Mouse (Mus musculus): ENCODE measurements around the gene Arhgap27. TPM values are rescaled to one million over a fixed set of nuclear protein-coding genes. Genes with fewer than 3 reads are reported as not detected.
"Not testable (repeated sequence)": the region's sequence is repeated elsewhere in the genome, so short reads cannot be mapped to it uniquely, and the experiment has no call there.

Gene Arhgap27
- polyA plus RNA-seq, 1 experiment, result 8.5 TPM

- H3K9ac ChIP-seq (ENCODE audit: low read depth, poor library complexity, severe bottlenecking), result no peak overlapping the region
- H3K27ac ChIP-seq (ENCODE audit: insufficient read depth, low read length), result no peak overlapping the region
- no peaks in the 10 kb centered on the region for H3K27me3 ChIP-seq (ENCODE audit: control insufficient read depth, insufficient read depth, low read length, poor library complexity, severe bottlenecking)
- no peak for TF ChIP-seq EP300 (IDR thresholded peaks at IDR 0.05; ENCODE audit: insufficient read depth, low read depth, low read length)
- TF ChIP-seq CTCF (IDR thresholded peaks at IDR 0.05; ENCODE audit: low read depth, low read length), result peak; percentile 75
- no peaks in the 10 kb centered on the region for H3K36me3 ChIP-seq (ENCODE audit: control insufficient read depth, insufficient read depth, low read length, poor library complexity, severe bottlenecking)
- no peak overlapping the region for H3K4me3 ChIP-seq (ENCODE audit: low read depth, low read length)
- no peaks in the 10 kb centered on the region for H3K4me1 ChIP-seq (ENCODE audit: control insufficient read depth, insufficient read depth, low read length)
- H3K9me3 ChIP-seq (replicated peaks; ENCODE audit: control insufficient read depth, insufficient read depth, low read length, poor library complexity, severe bottlenecking), result no peaks in the 10 kb centered on the region
Measured at GRCm38 (mm10) chr11:103326950-103327349, 36.5 kb downstream of the Arhgap27 start.

DNA sequence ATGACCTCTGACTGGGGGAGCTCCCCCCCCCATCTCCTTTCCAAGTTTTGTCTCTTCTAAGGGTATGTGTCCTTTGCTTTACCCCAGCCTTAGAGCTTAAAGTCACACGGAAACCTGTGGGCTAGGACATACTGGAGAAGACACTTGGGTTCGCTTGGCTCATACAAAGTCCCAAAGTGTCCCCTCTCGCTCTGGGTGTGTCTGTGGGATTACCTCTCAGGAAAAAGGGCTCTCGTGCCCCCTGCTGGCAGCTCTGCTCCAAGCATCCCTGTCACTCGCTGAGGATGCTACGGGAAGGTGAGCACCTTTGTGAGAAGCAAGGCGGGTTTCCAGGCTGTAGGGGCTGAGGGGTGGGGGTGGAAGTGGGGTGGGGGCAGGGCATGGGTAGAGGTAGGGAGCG, 38.3 kb downstream of the Arhgap27 start:
- no peak overlapping the region for H3K27ac ChIP-seq (ENCODE audit: insufficient read depth, low read length)
- H3K27me3 ChIP-seq (ENCODE audit: control insufficient read depth, insufficient read depth, low read length, poor library complexity, severe bottlenecking), result no peaks in the 10 kb centered on the region

GRCm38 (mm10) chr11:103324723-103325122, 38.8 kb downstream of the Arhgap27 start:
- Histone ChIP-seq H3K36me3 (ENCODE audit: control insufficient read depth, insufficient read depth, low read length, poor library complexity, severe bottlenecking) (no peaks in the 10 kb centered on the region), H3K4me3 (ENCODE audit: low read depth, low read length) (no peak overlapping the region), H3K4me1 (ENCODE audit: control insufficient read depth, insufficient read depth, low read length) (no peaks in the 10 kb centered on the region), H3K9ac (ENCODE audit: low read depth, poor library complexity, severe bottlenecking) (no peak overlapping the region), H3K27ac (ENCODE audit: insufficient read depth, low read length) (no peak overlapping the region), H3K9me3 (replicated peaks; ENCODE audit: control insufficient read depth, insufficient read depth, low read length, poor library complexity, severe bottlenecking) (no peaks in the 10 kb centered on the region), H3K27me3 (ENCODE audit: control insufficient read depth, insufficient read depth, low read length, poor library complexity, severe bottlenecking) (no peaks in the 10 kb centered on the region)
- TF ChIP-seq EP300 (IDR thresholded peaks at IDR 0.05; ENCODE audit: insufficient read depth, low read depth, low read length), result no peak
- no peak for TF ChIP-seq POLR2A (IDR thresholded peaks at IDR 0.05; ENCODE audit: insufficient read depth, low read length)
- no peak for TF ChIP-seq CTCF (IDR thresholded peaks at IDR 0.05; ENCODE audit: low read depth, low read length)

More for the DNA sequence above, 38.3 kb downstream of the Arhgap27 start:
- Histone ChIP-seq H3K36me3 (ENCODE audit: control insufficient read depth, insufficient read depth, low read length, poor library complexity, severe bottlenecking) (no peaks in the 10 kb centered on the region), H3K9ac (ENCODE audit: low read depth, poor library complexity, severe bottlenecking) (no peak overlapping the region), H3K4me3 (ENCODE audit: low read depth, low read length) (no peak overlapping the region), H3K9me3 (replicated peaks; ENCODE audit: control insufficient read depth, insufficient read depth, low read length, poor library complexity, severe bottlenecking) (no peaks in the 10 kb centered on the region), H3K4me1 (ENCODE audit: control insufficient read depth, insufficient read depth, low read length) (no peaks in the 10 kb centered on the region)
- TF ChIP-seq EP300 (IDR thresholded peaks at IDR 0.05; ENCODE audit: insufficient read depth, low read depth, low read length) (no peak), POLR2A (IDR thresholded peaks at IDR 0.05; ENCODE audit: insufficient read depth, low read length) (no peak), CTCF (IDR thresholded peaks at IDR 0.05; ENCODE audit: low read depth, low read length) (peak; percentile 90)

GRCm38 (mm10) chr11:103322832-103323231, 40.7 kb downstream of the Arhgap27 start:
- H3K4me1 ChIP-seq (ENCODE audit: control insufficient read depth, insufficient read depth, low read length); H3K27me3 ChIP-seq (ENCODE audit: control insufficient read depth, insufficient read depth, low read length, poor library complexity, severe bottlenecking); H3K9me3 ChIP-seq (replicated peaks; ENCODE audit: control insufficient read depth, insufficient read depth, low read length, poor library complexity, severe bottlenecking); H3K9ac ChIP-seq (ENCODE audit: low read depth, poor library complexity, severe bottlenecking); H3K36me3 ChIP-seq (ENCODE audit: control insufficient read depth, insufficient read depth, low read length, poor library complexity, severe bottlenecking); H3K27ac ChIP-seq (ENCODE audit: insufficient read depth, low read length); H3K4me3 ChIP-seq (ENCODE audit: low read depth, low read length): not testable (repeated sequence)

DNA sequence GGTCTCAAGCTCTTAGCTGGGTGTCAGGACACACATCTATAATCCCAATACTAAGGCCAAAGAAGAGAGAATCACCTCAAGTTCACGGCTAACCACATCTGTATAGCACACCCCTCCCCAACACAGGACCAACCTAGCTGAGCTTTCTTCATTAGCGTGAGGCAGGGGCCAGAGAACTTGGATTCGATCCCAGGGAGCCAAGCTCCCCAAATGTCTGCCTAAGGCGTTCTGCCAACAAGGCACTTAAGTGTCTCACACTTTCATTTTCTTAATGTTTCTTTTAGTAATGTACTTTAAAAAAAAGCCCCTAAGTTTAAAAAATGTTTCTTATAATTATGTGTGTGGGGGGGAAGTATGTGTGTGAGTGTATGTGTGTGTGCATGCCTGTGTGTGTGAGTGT, 42.8 kb downstream of the Arhgap27 start:
- TF ChIP-seq POLR2A (IDR thresholded peaks at IDR 0.05; ENCODE audit: insufficient read depth, low read length) (no peak), EP300 (IDR thresholded peaks at IDR 0.05; ENCODE audit: insufficient read depth, low read depth, low read length) (no peak), CTCF (IDR thresholded peaks at IDR 0.05; ENCODE audit: low read depth, low read length) (no peak)
- Histone ChIP-seq H3K9me3 (replicated peaks; ENCODE audit: control insufficient read depth, insufficient read depth, low read length, poor library complexity, severe bottlenecking) (no peaks in the 10 kb centered on the region), H3K9ac (ENCODE audit: low read depth, poor library complexity, severe bottlenecking) (no peak overlapping the region), H3K27ac (ENCODE audit: insufficient read depth, low read length) (no peak overlapping the region), H3K4me1 (ENCODE audit: control insufficient read depth, insufficient read depth, low read length) (no peaks in the 10 kb centered on the region), H3K27me3 (ENCODE audit: control insufficient read depth, insufficient read depth, low read length, poor library complexity, severe bottlenecking) (no peaks in the 10 kb centered on the region), H3K4me3 (ENCODE audit: low read depth, low read length) (no peak overlapping the region), H3K36me3 (ENCODE audit: control insufficient read depth, insufficient read depth, low read length, poor library complexity, severe bottlenecking) (no peaks in the 10 kb centered on the region)

GRCm38 (mm10) chr11:103320196-103320595, 43.3 kb downstream of the Arhgap27 start:
- no peak for TF ChIP-seq POLR2A (IDR thresholded peaks at IDR 0.05; ENCODE audit: insufficient read depth, low read length)
- no peak for TF ChIP-seq CTCF (IDR thresholded peaks at IDR 0.05; ENCODE audit: low read depth, low read length)
- TF ChIP-seq EP300 (IDR thresholded peaks at IDR 0.05; ENCODE audit: insufficient read depth, low read depth, low read length), result no peak

More at GRCm38 (mm10) chr11:103320196-103320595, 43.3 kb downstream of the Arhgap27 start:
- no peaks in the 10 kb centered on the region for H3K4me1 ChIP-seq (ENCODE audit: control insufficient read depth, insufficient read depth, low read length)
- H3K36me3 ChIP-seq (ENCODE audit: control insufficient read depth, insufficient read depth, low read length, poor library complexity, severe bottlenecking), result no peaks in the 10 kb centered on the region
- H3K27me3 ChIP-seq (ENCODE audit: control insufficient read depth, insufficient read depth, low read length, poor library complexity, severe bottlenecking), result no peaks in the 10 kb centered on the region
- no peak overlapping the region for H3K27ac ChIP-seq (ENCODE audit: insufficient read depth, low read length)
- H3K4me3 ChIP-seq (ENCODE audit: low read depth, low read length), result no peak overlapping the region
- no peaks in the 10 kb centered on the region for H3K9me3 ChIP-seq (replicated peaks; ENCODE audit: control insufficient read depth, insufficient read depth, low read length, poor library complexity, severe bottlenecking)
- no peak overlapping the region for H3K9ac ChIP-seq (ENCODE audit: low read depth, poor library complexity, severe bottlenecking)
